In the genomic region with DNA sequence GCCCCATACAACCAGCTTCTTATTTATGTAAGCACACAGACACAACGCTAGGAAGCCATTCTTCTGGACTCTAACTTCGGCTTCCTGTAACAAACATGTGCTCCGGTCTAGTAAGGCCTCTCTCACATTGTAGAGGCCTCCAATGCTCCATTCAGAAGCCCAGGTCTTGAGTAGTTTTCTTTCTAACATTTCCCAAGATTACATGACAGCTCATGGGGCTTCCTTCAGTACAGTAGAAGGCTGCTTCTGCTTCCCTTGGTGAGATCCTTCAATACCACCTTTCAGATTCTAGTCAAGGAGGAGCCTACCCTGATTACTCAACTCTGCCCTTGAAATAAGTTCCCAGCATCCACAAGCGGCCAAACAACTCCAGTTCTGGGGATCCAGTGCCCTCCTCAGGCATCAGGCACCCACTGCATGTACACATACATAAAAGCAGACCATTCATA, we compare ENCODE assay signal across 7 mouse cellular contexts. TPM values are rescaled to one million over a fixed set of nuclear protein-coding genes. Genes with fewer than 3 reads are reported as not detected.
DNase-seq lines count a peak whose midpoint lies in the region; ATAC-seq lines count a peak whose summit lies in the region.

No protein-coding gene starts in this region.

- H3K4me1 ChIP-seq in lung, embryonic 15.5 days, result peaks cover 48% of the 10 kb centered on the region
- H3K4me1 ChIP-seq in embryonic facial prominence, embryonic 10.5 days, result peaks cover 35% of the 10 kb centered on the region
- peaks cover 29% of the 10 kb centered on the region for H3K4me1 ChIP-seq in intestine, embryonic 14.5 days (replicated peaks; ENCODE audit: control insufficient read depth, insufficient read depth, low read length)
- peaks cover 49% of the 10 kb centered on the region for H3K4me1 ChIP-seq in neural tube, embryonic 15.5 days

- H3K36me3 ChIP-seq in lung, embryonic 15.5 days, result no peaks in the 10 kb centered on the region
- H3K36me3 ChIP-seq in embryonic facial prominence, embryonic 10.5 days (replicated peaks), result peaks cover 29% of the 10 kb centered on the region
- H3K36me3 ChIP-seq in intestine, embryonic 14.5 days (ENCODE audit: control insufficient read depth, insufficient read depth, low read length), result peaks cover 9% of the 10 kb centered on the region; the same call in 1 of the 2 replicates
- H3K36me3 ChIP-seq in neural tube, embryonic 15.5 days, result no peaks in the 10 kb centered on the region

- peak overlapping the region; percentile 88 for H3K4me3 ChIP-seq in lung, embryonic 15.5 days
- H3K4me3 ChIP-seq in embryonic facial prominence, embryonic 10.5 days, result peak overlapping the region; percentile 93
- peak overlapping the region; percentile 96 for H3K4me3 ChIP-seq in intestine, embryonic 14.5 days (ENCODE audit: low read depth, low read length)
- peak overlapping the region; percentile 91 for H3K4me3 ChIP-seq in neural tube, embryonic 15.5 days (replicated peaks)

- no peaks in the 10 kb centered on the region for H3K9me3 ChIP-seq in lung, embryonic 15.5 days
- H3K9me3 ChIP-seq in embryonic facial prominence, embryonic 10.5 days, result no peaks in the 10 kb centered on the region
- H3K9me3 ChIP-seq in intestine, embryonic 14.5 days (ENCODE audit: control insufficient read depth, low read length), result no peaks in the 10 kb centered on the region
- H3K9me3 ChIP-seq in neural tube, embryonic 15.5 days (replicated peaks), result no peaks in the 10 kb centered on the region

- ATAC-seq in lung, embryonic 15.5 days (ENCODE audit: borderline replicate concordance, extremely low read depth, low FRiP score, low TSS enrichment), result no peak
- no peak; the same call in 1 of the 2 replicates for ATAC-seq in intestine, embryonic 14.5 days (replicated peaks; ENCODE audit: low FRiP score, low TSS enrichment, low read depth)
- ATAC-seq in neural tube, embryonic 15.5 days (ENCODE audit: low FRiP score), result no peak

- peak overlapping the region; percentile 90 for H3K27ac ChIP-seq in lung, embryonic 15.5 days
- peak overlapping the region; percentile 98 for H3K27ac ChIP-seq in embryonic facial prominence, embryonic 10.5 days (replicated peaks)
- peak overlapping the region; percentile 95 for H3K27ac ChIP-seq in intestine, embryonic 14.5 days (ENCODE audit: low read depth)
- peak overlapping the region; percentile 97 for H3K27ac ChIP-seq in neural tube, embryonic 15.5 days (replicated peaks)

- H3K27me3 ChIP-seq in lung, embryonic 15.5 days, result no peaks in the 10 kb centered on the region
- no peaks in the 10 kb centered on the region for H3K27me3 ChIP-seq in embryonic facial prominence, embryonic 10.5 days (replicated peaks; ENCODE audit: low read depth, poor library complexity, severe bottlenecking)
- H3K27me3 ChIP-seq in intestine, embryonic 14.5 days (replicated peaks; ENCODE audit: control insufficient read depth, insufficient read depth, low read length), result no peaks in the 10 kb centered on the region
- no peaks in the 10 kb centered on the region for H3K27me3 ChIP-seq in neural tube, embryonic 15.5 days (replicated peaks)

- WGBS in lung, embryonic 15.5 days, result 24% methylated on average over 4 of the region's 4 CpGs
- 29% methylated on average over 4 of the region's 4 CpGs for WGBS in embryonic facial prominence, embryonic 10.5 days
- 33% methylated on average over 4 of the region's 4 CpGs for WGBS in intestine, embryonic 14.5 days
- 45% methylated on average over 4 of the region's 4 CpGs for WGBS in neural tube, embryonic 15.5 days

- peak overlapping the region; percentile 88 for H3K4me2 ChIP-seq in lung, embryonic 15.5 days
- peak overlapping the region; percentile 99 for H3K4me2 ChIP-seq in intestine, embryonic 14.5 days (ENCODE audit: low read length)
- peak overlapping the region; percentile 95 for H3K4me2 ChIP-seq in neural tube, embryonic 15.5 days

- peak overlapping the region; percentile 96 for H3K9ac ChIP-seq in lung, embryonic 15.5 days
- peak overlapping the region; percentile 98 for H3K9ac ChIP-seq in intestine, embryonic 14.5 days (ENCODE audit: low read length)
- peak overlapping the region; percentile 99 for H3K9ac ChIP-seq in neural tube, embryonic 15.5 days (replicated peaks)

- no peak for DNase-seq in lung, postnatal 36 days
- no peak for DNase-seq in embryonic facial prominence, embryonic 10.5 days (ENCODE audit: low spot score)
- no peak for DNase-seq in intestine, embryonic 14.5 days (ENCODE audit: low spot score)
- no peak for DNase-seq in layer of hippocampus, postnatal 10 days (ENCODE audit: low spot score in 2 of 2)
- DNase-seq in cerebellum, postnatal 10 days, result no peak

RNA-seq across cellular contexts. Expression of a gene that starts 7.1 kb away (rescaled TPM):
- 29.3 and 31.7 TPM in 2 replicates for polyA plus RNA-seq in lung, embryonic 15.5 days (2015; fragmentation: Nextera tagmentation; extraction: Ambion mirVana)
- polyA plus RNA-seq in embryonic facial prominence, embryonic 10.5 days (2016; fragmentation: Nextera tagmentation; extraction: Ambion mirVana), result 33.1 and 34.3 TPM in 2 replicates
- polyA plus RNA-seq in intestine, embryonic 14.5 days (2014; fragmentation: Nextera tagmentation; extraction: Ambion mirVana), result 31.0 and 31.6 TPM in 2 replicates
- polyA plus RNA-seq in neural tube, embryonic 15.5 days (2015; fragmentation: Nextera tagmentation; extraction: Ambion mirVana), result 21.4 and 23.1 TPM in 2 replicates
- total RNA-seq in layer of hippocampus, postnatal 10 days (2021), result 10 to 100 TPM; 58.4 to 61.8 TPM

RNA-seq across cellular contexts. Expression of a gene that starts 7.2 kb away (rescaled TPM):
- polyA plus RNA-seq in lung, embryonic 15.5 days (2015; fragmentation: Nextera tagmentation; extraction: Ambion mirVana), result 55.0 and 56.0 TPM in 2 replicates
- 46.7 and 51.7 TPM in 2 replicates for polyA plus RNA-seq in embryonic facial prominence, embryonic 10.5 days (2016; fragmentation: Nextera tagmentation; extraction: Ambion mirVana)
- polyA plus RNA-seq in intestine, embryonic 14.5 days (2014; fragmentation: Nextera tagmentation; extraction: Ambion mirVana), result 51.7 and 52.0 TPM in 2 replicates
- 54.9 and 57.5 TPM in 2 replicates for polyA plus RNA-seq in neural tube, embryonic 15.5 days (2015; fragmentation: Nextera tagmentation; extraction: Ambion mirVana)
- 10 to 100 TPM; 62.6 to 63.7 TPM for total RNA-seq in layer of hippocampus, postnatal 10 days (2021)

RNA-seq across cellular contexts. Expression of a gene that starts 22.3 kb away (rescaled TPM):
- 0.72 and 1.9 TPM in 2 replicates for polyA plus RNA-seq in lung, embryonic 15.5 days (2015; fragmentation: Nextera tagmentation; extraction: Ambion mirVana)
- polyA plus RNA-seq in embryonic facial prominence, embryonic 10.5 days (2016; fragmentation: Nextera tagmentation; extraction: Ambion mirVana), result 0.38 and 0.66 TPM in 2 replicates
- polyA plus RNA-seq in intestine, embryonic 14.5 days (2014; fragmentation: Nextera tagmentation; extraction: Ambion mirVana), result 1.9 and 2.1 TPM in 2 replicates
- polyA plus RNA-seq in neural tube, embryonic 15.5 days (2015; fragmentation: Nextera tagmentation; extraction: Ambion mirVana), result 0.31 and 1.4 TPM in 2 replicates
- under 1 TPM; 0.47 to 0.53 TPM for total RNA-seq in layer of hippocampus, postnatal 10 days (2021)
